Mouse (Mus musculus) heart, adult 2 months (tissue): Measurements from ENCODE around the gene Flg. TPM values are rescaled to one million over a fixed set of nuclear protein-coding genes. Genes with fewer than 3 reads are reported as not detected.

Experiments used
- DNase-seq, 2 experiments: peaks; one replicate each; pipeline ENCODE4 v3.0.0; 2021
- H3K27ac ChIP-seq: fragments of 200-600 bp; 2 replicates; pipeline ENCODE4 v1.8.1; 2022
- H3K27me3 ChIP-seq: fragments of 200-500 bp; 2 replicates; pipeline ENCODE4 v1.6.1; 2012; ENCODE audit warnings: mild to moderate bottlenecking, low read length, inconsistent platforms, mixed read lengths; ENCODE audit not compliant: control insufficient read depth, insufficient read depth
- H3K36me3 ChIP-seq: fragments of 200-500 bp; 2 replicates; pipeline ENCODE4 v1.6.1; 2012; ENCODE audit warnings: low read length, inconsistent platforms; ENCODE audit not compliant: control insufficient read depth, insufficient read depth
- H3K4me1 ChIP-seq: fragments of 200-500 bp; 2 replicates; pipeline ENCODE4 v1.6.1; 2011; ENCODE audit warnings: low read length; ENCODE audit not compliant: control insufficient read depth, insufficient read depth
- H3K4me3 ChIP-seq: fragments of 200-600 bp; 2 replicates; pipeline ENCODE4 v1.8.1; 2022
- H3K79me2 ChIP-seq: fragments of 200-500 bp; replicated peaks from 2 replicates; pipeline ENCODE4 v1.6.1; 2012; ENCODE audit warnings: mild to moderate bottlenecking, inconsistent platforms, low read length, moderate library complexity, mixed read lengths; ENCODE audit not compliant: control insufficient read depth, insufficient read depth
- H3K9ac ChIP-seq: fragments of 200-500 bp; 2 replicates; pipeline ENCODE4 v1.6.1; 2012; ENCODE audit warnings: low read depth, mild to moderate bottlenecking, control low read depth, inconsistent platforms, low read length, mixed read lengths
- CTCF ChIP-seq: fragments of 200-600 bp; IDR thresholded peaks from 2 replicates; pipeline ENCODE4 v1.8.1; 2022; ENCODE audit warnings: antibody characterized with exemption, mild to moderate bottlenecking, moderate library complexity
- EP300 ChIP-seq: fragments of 200-500 bp; IDR thresholded peaks from 2 replicates; pipeline ENCODE4 v1.6.1; 2011; ENCODE audit warnings: low read depth, low read length, control low read depth; ENCODE audit not compliant: insufficient read depth
- POLR2A ChIP-seq: fragments of 200-500 bp; IDR thresholded peaks from 2 replicates; pipeline ENCODE4 v1.6.1; 2011; ENCODE audit warnings: mild to moderate bottlenecking, low read depth, low read length, control low read depth; ENCODE audit not compliant: insufficient read depth
- WGBS: fragments of 180-500 bp; shearing (Covaris S2); methylation state at CpG from one replicate; pipeline ENCODE4 v1.1.7; 2018; 5-methylcytosine and 5-hydroxymethylcytosine counted together
- intact Hi-C: fragments of 180-260 bp; cut with DNase I; formaldehyde crosslinking; loops from one replicate; pipeline ENCODE4 v1.15.1; 2025
- long read RNA-seq: library from polyadenylated mRNA; stranded (forward); transcript quantifications from one replicate; pipeline ENCODE4 v2.0.0, GENCODE M21; 2021
- polyA plus RNA-seq: library from polyadenylated mRNA; depleted of rRNA; stranded (reverse); fragments of >200 nt; gene quantifications from 2 replicates; pipeline ENCODE4 v1.2.3, GENCODE M21; 2012; rRNA removed
- total RNA-seq, 2 experiments: library from RNA; stranded (reverse); gene quantifications; 2 replicates each; pipeline ENCODE4 v1.2.3; 2021

Flg gene
- total RNA-seq (not detected), polyA plus RNA-seq (not detected in 2 replicates)
- long read RNA-seq = 0 reads

GRCm38 (mm10) chr3:93273223-93273622 lies at the start of gene Flg:
Gene Flg (plus strand): TSS chr3:93273523.
- Histone ChIP-seq H3K27me3 (no peaks in the 10 kb centered on the region), H3K4me1 (no peaks in the 10 kb centered on the region), H3K27ac (no peak within 1 kb of the TSS), H3K36me3 (no peaks in the 10 kb centered on the region), H3K9ac (no peak within 1 kb of the TSS), H3K79me2 (no peaks in the 10 kb centered on the region), H3K4me3 (no peak within 1 kb of the TSS)
- intact Hi-C loops = no loop called here
- TF ChIP-seq CTCF = no peak
- TF ChIP-seq EP300 = no peak
- TF ChIP-seq POLR2A = no peak
- no peak for DNase-seq
- 77% methylated on average over 2 of the region's 2 CpGs for WGBS

GRCm38 (mm10) chr3:93297542-93297941 lies 24.2 kb downstream of the Flg start:
- H3K27ac ChIP-seq = no peak overlapping the region
- H3K4me1 ChIP-seq = no peaks in the 10 kb centered on the region
- H3K79me2 ChIP-seq = no peaks in the 10 kb centered on the region
- H3K4me3 ChIP-seq = no peak overlapping the region
- H3K27me3 ChIP-seq = no peaks in the 10 kb centered on the region
- TF ChIP-seq EP300 = no peak
- no peak for DNase-seq
- H3K9ac ChIP-seq = no peak overlapping the region
- no peaks in the 10 kb centered on the region for H3K36me3 ChIP-seq
- WGBS = 69% methylated on average over 2 of the region's 2 CpGs
- intact Hi-C loops = no loop called here

- WGBS = 79% methylated on average over 6 of the region's 6 CpGs
- H3K27ac ChIP-seq = no peak overlapping the region
- TF ChIP-seq CTCF (no peak), POLR2A (no peak), EP300 (no peak)
- DNase-seq = no peak
- no peaks in the 10 kb centered on the region for H3K36me3 ChIP-seq
- H3K4me3 ChIP-seq = no peak overlapping the region
- intact Hi-C loops = no loop called here
- no peaks in the 10 kb centered on the region for H3K79me2 ChIP-seq
- no peaks in the 10 kb centered on the region for H3K4me1 ChIP-seq
- no peak overlapping the region for H3K9ac ChIP-seq
- H3K27me3 ChIP-seq = no peaks in the 10 kb centered on the region
Measured at GRCm38 (mm10) chr3:93299832-93300231, 26.5 kb downstream of the Flg start.

- TF ChIP-seq POLR2A = no peak
- no peak for TF ChIP-seq CTCF
- TF ChIP-seq EP300 = no peak
- H3K9ac ChIP-seq = no peak overlapping the region
- H3K4me3 ChIP-seq = no peak overlapping the region
- no peaks in the 10 kb centered on the region for H3K36me3 ChIP-seq
- H3K79me2 ChIP-seq = no peaks in the 10 kb centered on the region
- H3K27ac ChIP-seq = no peak overlapping the region
- intact Hi-C loops = no loop called here
- DNase-seq = no peak
- H3K4me1 ChIP-seq = no peaks in the 10 kb centered on the region
- WGBS = 55% methylated on average over 3 of the region's 3 CpGs
- H3K27me3 ChIP-seq = no peaks in the 10 kb centered on the region
Measured at GRCm38 (mm10) chr3:93301896-93302295, 28.6 kb downstream of the Flg start.

GRCm38 (mm10) chr3:93306142-93306541 lies 32.8 kb downstream of the Flg start:
- Histone ChIP-seq H3K27ac (no peak overlapping the region), H3K27me3 (no peaks in the 10 kb centered on the region), H3K9ac (no peak overlapping the region), H3K36me3 (no peaks in the 10 kb centered on the region), H3K4me3 (no peak overlapping the region), H3K79me2 (no peaks in the 10 kb centered on the region), H3K4me1 (no peaks in the 10 kb centered on the region)
- WGBS = 78% methylated on average over 2 of the region's 2 CpGs
- TF ChIP-seq EP300 (no peak), POLR2A (no peak), CTCF (no peak; the same call in 1 of the 2 replicates)
- intact Hi-C loops = no loop called here
- no peak for DNase-seq

- no peaks in the 10 kb centered on the region for H3K27me3 ChIP-seq
- no peaks in the 10 kb centered on the region for H3K79me2 ChIP-seq
- TF ChIP-seq CTCF (no peak), EP300 (no peak), POLR2A (no peak)
- no peak for DNase-seq
- H3K36me3 ChIP-seq = no peaks in the 10 kb centered on the region
- intact Hi-C loops = no loop called here
- H3K4me3 ChIP-seq = no peak overlapping the region
- no peak overlapping the region for H3K9ac ChIP-seq
- H3K4me1 ChIP-seq = no peaks in the 10 kb centered on the region
- no peak overlapping the region for H3K27ac ChIP-seq
- WGBS = 56% methylated on average over 3 of the region's 3 CpGs
Measured at GRCm38 (mm10) chr3:93311371-93311770, 38.0 kb downstream of the Flg start.
